Mouse (Mus musculus) G1E (cell line): ENCODE measurements around the gene Ndufs3.

Source experiments
- CTCF ChIP-seq: IDR thresholded peaks from 2 replicates; pipeline ENCODE4 v1.5.1; 2012; ENCODE audit warnings: low read depth, low read length, inconsistent platforms, mixed read lengths
- POLR2AphosphoS5 ChIP-seq: IDR thresholded peaks from 2 replicates; pipeline ENCODE4 v1.6.1; 2012; ENCODE audit warnings: low read depth, low read length, inconsistent platforms; ENCODE audit not compliant: insufficient replicate concordance
- TAL1 ChIP-seq: conservative IDR thresholded peaks from 2 replicates; pipeline ENCODE4 v1.6.1; 2012; ENCODE audit warnings: low read depth, low read length, inconsistent platforms, mixed read lengths

GRCm38 (mm10) chr2:90921178-90921577 lies 16.6 kb upstream of the Ndufs3 start:
- TF ChIP-seq CTCF = no peak
- TF ChIP-seq TAL1 = no peak
- no peak for TF ChIP-seq POLR2AphosphoS5
